ENCODE assay signal across 22 mouse cellular contexts in genomic region chr6:92526212-92526611, GRCm38 (mm10).
"Had no signal": no experiment of that assay in that cellular context is flagged by ENCODE, and none has a peak within 500 bp of the region (broad histone marks: within the 10 kb centered on the region; RNA-seq: fewer than 3 reads in every experiment).

No protein-coding gene starts in this region.

- H3K27ac ChIP-seq: heart, adult 2 months; heart, embryonic 13.5 days; heart, embryonic 15.5 days; hindbrain, embryonic 13.5 days; hindbrain, embryonic 15.5 days; hindbrain, postnatal 0 days; limb, embryonic 10.5 days; limb, embryonic 12.5 days had no signal

- ATAC-seq: hindbrain, postnatal 0 days; intestine, embryonic 16.5 days had no signal

- H3K4me2 ChIP-seq: heart, embryonic 11.5 days; heart, embryonic 13.5 days; heart, embryonic 15.5 days; hindbrain, embryonic 13.5 days; hindbrain, embryonic 15.5 days; limb, embryonic 12.5 days; liver, embryonic 11.5 days had no signal

- H3K36me3 ChIP-seq: heart, embryonic 13.5 days; heart, embryonic 15.5 days; hindbrain, embryonic 13.5 days; hindbrain, embryonic 15.5 days; limb, embryonic 10.5 days; limb, embryonic 12.5 days had no signal

- H3K4me3 ChIP-seq: heart, adult 2 months; heart, embryonic 13.5 days; heart, embryonic 15.5 days; hindbrain, embryonic 13.5 days; hindbrain, embryonic 15.5 days; limb, embryonic 10.5 days; limb, embryonic 12.5 days had no signal

- H3K9me3 ChIP-seq: heart, embryonic 13.5 days; heart, embryonic 15.5 days; hindbrain, embryonic 13.5 days; hindbrain, embryonic 15.5 days; limb, embryonic 10.5 days; limb, embryonic 12.5 days had no signal

- H3K9ac ChIP-seq: heart, embryonic 13.5 days; heart, embryonic 15.5 days; hindbrain, embryonic 13.5 days; hindbrain, embryonic 15.5 days; limb, embryonic 12.5 days had no signal

- H3K27me3 ChIP-seq: heart, embryonic 13.5 days; heart, embryonic 15.5 days; hindbrain, embryonic 13.5 days; hindbrain, embryonic 15.5 days; limb, embryonic 12.5 days had no signal

- DNase-seq: gastrocnemius, postnatal 14 days; gastrocnemius, postnatal 36 days; heart, adult 2 months; heart, postnatal 14 days; heart, postnatal 36 days; kidney, adult 11 months; kidney, adult 8-10 months; kidney, postnatal 14 days; kidney, postnatal 36 days; layer of hippocampus, adult 9-11 months; layer of hippocampus, postnatal 36 days; liver had no signal
